Mouse (Mus musculus): ENCODE data around the gene Sorcs2. TPM values are rescaled to one million over a fixed set of nuclear protein-coding genes. Genes with fewer than 3 reads are reported as not detected.
"Not testable (repeated sequence)": the region's sequence is repeated elsewhere in the genome, so short reads cannot be mapped to it uniquely, and the experiment has no call there.

The Sorcs2 gene
- total RNA-seq, 2 experiments from 2014 or later = 8.2 to 11.0 TPM

DNA sequence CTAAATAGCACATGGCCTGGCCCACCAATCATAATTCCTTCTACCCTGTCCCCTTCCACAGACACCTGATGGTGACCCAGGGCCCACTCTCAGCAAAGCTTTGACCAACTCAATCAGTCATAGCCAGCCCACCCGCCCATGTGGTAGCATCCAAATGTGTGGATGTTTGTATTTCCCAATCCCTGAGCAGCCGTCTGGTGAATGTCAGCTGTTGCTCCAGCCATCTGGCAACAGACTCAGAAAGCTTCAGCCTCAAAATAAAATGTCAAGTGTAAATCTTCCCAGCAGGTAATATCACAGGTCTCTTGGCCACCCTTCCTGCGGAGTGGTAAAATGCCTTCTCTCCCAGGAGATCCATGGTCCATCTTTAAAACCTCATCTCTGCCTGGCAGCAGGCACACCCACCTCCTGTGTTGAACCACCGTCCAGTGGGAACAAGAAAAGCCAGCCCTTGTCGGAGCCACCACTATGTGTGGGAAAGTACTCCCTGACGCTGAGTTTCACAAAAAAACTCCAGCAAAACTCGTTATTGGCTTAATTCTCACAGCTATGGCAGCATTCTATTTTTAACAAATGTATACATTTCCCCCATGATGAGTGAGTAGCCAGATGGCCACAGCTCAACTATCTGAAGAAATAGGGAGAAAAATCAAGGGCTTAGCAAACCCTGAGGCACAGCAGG is 93.5 kb downstream of the Sorcs2 start:
- DNase-seq = peak in 1 of 2 experiments; percentile 11

DNA sequence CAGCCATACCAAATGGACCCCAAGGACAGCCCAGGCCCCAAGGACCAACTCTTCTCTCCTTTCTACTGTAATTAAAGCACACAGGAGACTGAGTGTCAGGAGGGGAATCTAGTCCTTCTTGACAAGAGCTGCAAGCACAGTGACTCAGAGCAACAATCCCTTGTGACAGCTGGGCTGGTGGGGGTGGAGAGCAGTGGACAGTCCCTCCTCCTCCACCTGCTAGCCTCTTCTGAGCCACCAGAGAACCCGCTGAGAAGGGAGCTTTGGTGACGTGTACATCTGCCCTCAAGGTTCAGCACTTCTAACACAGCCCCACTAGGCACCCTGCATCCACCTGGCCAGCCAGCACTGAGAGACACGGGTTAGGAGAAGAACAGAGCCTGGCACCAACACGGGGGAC is 96.8 kb downstream of the Sorcs2 start:
- DNase-seq = no peak

DNA sequence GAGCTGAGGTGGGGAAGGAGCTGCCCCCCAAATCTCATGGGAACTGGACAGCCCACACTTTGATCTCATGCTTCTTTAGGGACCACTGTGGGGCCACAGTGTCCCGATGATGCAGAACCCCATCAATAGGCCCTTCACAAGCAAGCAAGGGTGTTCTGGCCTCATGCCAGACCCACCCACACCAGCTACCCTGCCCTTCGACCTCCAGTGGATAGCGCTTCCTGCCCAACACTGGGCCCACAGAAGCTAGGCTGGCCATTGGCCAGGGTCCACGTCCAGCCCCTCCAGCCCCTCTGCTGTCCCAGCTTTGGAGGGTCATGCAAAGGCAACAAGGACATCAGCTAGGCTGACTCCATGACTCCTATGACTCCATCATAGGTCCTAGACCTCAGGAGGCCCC is 99.9 kb downstream of the Sorcs2 start:
- DNase-seq = no peak

DNA sequence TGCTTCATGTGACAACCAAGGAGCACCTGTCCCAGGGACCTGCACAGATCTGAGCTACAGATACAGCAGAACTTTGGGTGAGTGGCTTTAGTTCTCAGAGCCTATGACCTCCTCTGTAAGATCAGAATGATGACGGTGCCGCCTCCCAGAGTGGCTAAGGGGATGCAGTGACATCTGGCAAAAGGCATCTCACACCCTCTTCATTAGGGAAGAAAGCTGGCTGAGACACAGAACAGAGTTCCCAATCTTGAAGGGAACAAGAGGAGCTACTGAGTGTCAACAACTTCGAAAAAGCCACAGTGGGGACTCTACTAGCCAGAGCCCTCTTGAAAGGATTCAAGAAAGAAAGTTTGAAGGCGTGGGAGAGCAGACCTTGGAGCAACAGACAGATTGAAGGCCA is 100.7 kb downstream of the Sorcs2 start:
- no peak for DNase-seq

DNA sequence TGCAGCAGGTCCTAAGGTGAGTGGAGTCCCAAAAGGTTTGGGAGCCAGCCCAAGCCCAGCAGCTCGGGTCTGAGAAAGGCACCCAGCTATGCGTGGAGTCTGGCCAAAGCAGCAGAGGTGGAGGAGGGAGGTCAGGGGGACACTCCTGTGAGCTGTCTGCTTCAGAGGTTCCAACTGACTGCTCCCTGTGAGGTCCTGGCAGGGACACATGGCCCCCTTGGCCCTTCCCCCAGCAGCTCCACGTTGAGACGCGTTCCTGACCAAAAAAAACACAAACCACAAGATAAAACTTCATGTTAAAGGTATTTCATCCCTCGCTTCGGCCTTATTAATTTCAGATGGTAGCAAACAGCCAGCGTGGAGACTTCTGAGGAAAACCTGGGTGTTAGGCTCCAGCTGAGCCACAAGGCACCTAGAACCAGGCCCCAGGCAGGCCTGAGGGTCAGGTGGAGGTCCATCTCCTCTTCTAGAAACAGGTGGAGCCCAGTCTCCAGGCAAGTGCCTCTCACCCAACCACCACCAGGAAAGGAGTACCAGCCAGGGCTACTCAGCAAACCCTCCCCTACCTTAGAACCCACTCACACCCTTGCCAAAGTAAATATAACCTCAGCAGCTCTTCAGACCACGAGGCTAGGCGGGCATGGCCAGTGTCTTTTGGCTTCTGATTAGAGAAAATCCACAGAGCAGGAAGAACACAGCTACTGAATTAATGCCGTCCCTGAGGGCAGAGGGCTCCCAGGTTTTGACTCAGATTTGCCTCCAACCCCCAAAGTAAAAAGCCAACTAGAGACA is 104.6 kb downstream of the Sorcs2 start:
- peak; percentile 23 to 27 for DNase-seq

DNA sequence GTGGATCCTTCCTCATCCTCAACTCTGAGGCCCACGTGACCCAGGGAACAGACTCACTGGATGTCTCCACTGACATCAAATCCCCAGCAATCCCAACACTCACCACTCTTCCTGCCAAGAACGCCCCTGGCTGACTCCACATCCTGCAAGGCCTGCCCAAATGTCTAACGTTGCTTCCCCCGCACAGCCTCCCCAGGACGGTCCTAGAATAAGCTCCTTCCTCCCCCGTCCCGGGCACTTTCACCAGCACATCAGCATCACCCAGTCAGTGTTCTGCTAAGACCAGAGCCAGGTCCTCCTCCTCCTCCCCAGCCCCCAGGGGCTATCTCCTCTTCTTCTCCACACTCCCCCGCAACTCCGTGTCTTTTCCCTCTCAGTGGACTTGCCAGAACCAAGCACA is 105.6 kb downstream of the Sorcs2 start:
- DNase-seq = peak; percentile 28 to 48

DNA sequence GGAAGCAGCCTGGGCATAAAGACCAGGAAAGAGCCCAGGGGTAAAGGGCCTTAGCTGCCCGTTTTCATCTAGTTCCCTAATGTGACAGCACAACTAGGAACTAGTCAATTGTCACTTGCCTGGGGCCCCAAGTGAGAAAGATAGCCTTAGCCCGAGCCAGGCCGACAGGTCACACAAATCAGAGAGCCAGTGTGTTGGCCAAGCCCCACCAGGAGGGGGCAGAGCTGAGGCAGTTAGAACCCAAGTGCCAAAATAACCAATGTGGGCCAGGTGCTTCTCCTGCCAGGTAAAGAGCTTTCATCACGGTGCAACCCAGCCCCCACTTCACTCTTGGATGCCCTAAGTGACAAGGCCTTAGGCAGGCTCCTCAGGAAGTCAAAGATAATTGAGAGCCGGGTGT is 106.7 kb downstream of the Sorcs2 start:
- DNase-seq = peak in 1 of 2 experiments; percentile 34

DNA sequence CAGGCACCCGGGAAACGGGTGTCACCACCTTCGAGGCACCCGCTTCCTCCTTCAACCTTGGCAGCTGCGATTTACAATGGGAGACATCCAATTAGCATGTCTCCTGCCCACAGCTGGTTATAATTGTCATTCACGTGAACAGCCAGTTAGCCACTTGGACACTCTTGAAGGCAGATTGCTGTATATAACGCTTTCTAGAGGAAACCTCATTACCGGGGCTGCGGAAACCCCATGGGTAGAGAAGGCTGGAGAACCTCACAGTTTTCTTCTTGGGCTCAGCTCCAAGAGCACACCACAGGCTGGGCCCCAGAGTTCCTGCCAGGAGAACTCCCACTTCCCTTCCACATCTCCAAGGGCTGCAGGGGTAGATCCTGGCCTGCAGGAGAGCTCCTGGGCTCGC is 112.5 kb downstream of the Sorcs2 start:
- peak in 1 of 2 experiments; percentile 14 for DNase-seq

DNA sequence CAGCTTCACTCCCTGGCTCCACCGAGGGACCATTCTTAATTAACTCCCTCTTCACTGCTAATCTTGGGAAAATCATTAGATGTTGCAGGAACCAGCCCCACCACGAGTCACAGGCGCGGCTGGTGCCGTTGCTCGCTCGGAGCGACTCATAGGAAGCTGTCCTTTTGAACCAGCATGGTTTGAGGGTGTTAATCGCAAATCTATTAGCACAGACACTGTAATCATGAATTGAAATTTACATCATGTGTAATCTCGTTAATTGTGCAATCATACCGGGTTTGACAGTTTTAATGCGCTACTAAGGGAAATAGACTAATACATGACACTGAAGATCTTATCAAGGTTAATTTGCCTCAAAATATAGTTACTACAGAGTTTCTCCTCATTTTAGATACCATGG is 118.0 kb downstream of the Sorcs2 start:
- no peak for DNase-seq

DNA sequence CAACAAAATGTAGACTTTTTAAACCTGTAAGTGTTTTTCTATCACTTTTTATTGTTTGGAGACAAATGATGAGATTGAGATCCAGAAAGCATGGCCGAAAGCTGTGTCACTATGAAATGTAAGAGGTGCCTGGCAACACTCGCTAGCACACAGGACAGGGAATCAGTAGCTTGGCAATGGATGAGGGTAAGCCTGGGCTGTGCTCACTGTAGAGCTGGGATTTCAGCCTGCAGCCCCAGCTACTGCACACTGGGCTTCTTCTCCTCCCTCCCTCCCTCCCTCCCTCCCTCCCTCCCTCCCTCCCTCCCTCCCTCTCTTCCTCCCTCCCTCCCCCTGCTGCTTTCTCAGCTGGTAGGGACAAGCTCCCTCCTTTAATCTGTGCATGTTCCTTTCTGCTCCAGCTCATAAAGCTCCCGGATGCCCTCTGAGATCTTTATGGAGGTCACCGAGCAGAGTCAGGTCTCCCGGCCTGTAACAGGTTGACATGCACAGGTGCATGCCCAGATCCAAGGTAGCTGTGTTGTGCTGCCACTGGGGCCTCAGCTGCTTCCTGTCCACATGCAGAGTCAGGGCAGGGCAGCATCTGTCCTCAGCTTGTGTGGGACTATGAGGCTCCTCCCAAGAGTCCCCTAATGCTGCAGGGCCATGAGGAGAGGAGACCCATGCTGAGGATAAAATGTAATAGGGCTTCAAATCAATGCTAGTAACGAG is 123.1 kb downstream of the Sorcs2 start:
- DNase-seq = no peak

DNA sequence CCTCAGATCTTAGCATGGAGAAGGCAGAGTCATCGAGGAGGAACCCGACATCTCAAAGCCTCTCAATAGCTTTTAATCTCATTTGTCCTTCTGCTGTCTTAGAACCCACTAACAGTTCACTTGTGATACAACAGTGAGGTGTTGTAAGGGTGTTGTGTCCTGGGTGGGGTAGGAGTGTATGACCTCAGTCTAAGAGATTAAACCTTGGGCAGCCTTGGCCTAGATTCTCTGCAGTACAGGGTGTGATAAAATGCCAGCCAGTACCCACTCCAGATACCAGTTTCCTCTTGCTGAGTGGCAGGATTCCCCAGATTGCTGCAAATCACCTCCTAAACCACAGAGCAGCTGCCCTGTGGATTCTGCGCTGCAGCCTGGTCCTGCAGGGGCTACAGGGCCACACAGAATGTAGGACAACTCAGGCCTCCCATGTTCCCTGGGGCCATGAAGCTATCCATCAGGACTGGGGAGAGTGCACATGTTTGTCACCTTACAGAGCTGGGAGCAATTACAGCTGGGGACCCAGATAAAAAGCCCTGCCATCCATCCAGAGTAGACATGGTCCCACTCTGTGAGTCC is 130.7 kb downstream of the Sorcs2 start:
- DNase-seq = no peak

DNA sequence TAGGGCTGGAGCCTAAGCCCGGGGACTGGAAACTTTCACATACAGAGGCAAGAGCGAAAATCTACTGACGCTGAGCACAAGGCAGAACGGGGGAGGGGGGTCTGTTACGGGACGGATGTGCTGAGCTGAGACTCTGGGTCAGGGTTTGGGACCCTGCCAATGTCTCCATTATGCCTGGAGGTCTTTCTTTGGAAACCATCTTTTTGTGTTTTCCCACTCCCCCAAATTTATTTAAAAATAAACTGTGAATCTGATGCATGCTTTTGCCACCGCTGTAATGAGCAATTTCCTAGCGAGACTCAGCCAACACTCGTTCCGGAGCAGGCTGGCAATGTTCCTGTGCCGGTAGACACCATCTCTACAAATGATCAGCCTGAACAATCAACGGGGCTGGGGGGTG is 137.1 kb downstream of the Sorcs2 start:
- no peak for DNase-seq

DNA sequence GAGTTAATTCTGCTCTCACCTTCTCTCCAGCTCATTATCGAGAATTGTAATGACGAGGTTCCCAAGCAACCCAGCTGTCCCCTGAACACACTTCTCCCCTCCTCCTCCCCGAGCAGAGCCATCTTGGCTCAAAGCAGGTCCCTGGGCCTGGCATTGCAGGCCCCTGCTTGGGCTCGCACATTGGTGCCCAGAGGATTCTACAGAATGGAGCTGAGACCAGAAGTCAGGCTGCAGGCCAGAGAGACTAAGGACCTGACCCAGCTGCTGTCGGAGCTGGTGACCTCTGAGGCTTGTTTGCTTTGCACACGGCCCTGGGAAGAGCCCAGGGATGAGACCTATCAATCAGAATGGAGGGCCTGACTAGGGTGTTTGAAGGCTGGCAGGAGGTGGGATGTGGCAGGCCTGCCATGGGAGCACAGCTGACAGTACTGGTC is 138.2 kb downstream of the Sorcs2 start:
- DNase-seq = no peak

DNA sequence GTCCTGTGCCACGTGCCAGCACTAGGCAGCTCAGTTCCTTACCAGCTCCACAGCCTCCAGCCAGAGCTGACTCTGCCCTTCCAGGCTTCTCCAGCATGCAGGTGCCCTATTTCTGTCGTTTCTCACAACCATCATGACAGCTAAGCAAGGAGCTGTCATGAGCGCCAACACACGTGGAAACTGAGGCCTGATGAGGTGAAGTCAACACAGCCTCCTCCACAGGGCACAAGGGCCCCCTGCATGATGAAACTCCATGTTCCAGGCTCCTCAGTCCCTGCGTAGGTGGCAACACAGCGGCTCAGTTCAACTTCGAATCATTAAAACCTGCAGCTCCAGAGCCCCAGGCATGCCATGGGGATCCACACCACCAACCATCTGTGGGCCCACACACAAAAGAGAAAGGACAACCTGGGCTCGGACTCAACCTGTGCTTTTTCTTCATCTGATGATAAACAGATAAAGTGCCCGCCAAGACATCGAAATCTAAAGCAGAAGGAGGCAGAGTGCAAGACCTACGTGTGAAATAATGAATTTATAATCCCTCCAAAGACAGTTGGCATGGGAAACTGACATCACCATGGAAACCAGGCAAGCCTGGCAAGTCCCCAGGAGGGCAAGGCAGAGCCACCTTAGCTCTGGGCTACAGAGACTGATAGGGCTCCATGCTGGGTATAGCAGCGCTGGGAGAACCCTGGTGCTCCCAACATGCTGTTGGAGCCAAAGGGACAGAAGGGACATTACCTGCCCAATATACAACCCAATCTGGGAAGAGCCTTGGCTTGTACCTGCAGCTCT is 139.4 kb downstream of the Sorcs2 start:
- DNase-seq = no peak

DNA sequence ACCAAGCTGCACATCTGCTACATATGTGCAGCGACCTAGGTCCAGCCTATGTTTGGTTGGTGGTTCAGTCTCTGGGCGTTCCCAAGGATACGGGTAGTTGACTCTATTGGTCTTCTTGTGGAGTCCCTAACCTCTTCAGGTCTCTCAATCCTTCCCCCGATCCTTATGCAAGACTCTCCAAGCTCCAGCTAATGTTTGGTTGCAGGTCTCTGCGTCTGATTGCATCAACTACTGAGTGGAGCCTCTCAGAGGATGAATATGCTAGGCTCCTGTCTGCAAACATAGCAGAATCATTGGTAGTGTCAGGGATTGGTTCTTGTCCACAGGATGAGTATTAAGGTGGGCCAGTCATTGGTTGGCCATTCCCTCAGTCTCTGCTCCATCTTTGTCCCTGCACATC is 140.9 kb downstream of the Sorcs2 start:
- no peak for DNase-seq

DNA sequence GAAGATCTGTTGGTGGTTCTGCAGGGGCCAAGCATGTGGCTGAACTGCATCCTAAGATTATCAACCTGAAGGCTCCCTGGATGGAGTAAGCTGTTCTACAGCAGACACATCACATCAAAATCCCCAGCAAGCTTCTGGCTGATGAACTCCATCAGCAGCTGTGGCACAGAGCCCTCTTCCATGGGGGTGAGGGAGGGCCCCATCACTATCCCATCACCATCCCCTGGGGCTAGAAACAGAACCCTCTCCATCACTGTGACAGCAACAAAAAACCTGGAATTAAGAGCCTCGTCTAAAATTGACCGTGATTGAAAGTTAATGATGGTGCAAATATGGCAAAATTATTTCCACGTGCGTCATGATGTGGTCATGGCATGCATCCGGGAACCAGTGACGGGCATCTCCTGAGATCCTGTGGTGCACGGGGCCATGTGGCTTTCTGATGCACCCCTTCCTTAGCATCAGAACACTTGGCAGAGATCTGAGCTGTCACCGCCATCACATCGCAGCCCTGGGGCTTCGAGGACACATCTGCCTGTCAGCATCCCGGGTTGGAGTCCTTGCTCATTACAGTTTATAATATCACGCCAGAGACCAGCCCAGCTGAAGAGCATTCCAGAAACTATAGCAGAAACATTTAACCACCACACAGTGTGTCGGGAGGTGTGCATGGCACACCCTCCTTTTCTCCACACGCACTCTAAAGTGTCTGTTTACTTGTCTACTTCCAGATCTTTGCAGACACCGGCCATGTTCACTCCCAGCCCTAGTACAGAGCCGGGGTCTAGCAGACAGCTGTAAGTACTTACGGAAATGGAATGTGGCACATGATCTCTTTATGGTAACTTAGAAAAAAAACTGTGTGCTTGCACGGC is 143.1 kb downstream of the Sorcs2 start:
- no peak for DNase-seq

DNA sequence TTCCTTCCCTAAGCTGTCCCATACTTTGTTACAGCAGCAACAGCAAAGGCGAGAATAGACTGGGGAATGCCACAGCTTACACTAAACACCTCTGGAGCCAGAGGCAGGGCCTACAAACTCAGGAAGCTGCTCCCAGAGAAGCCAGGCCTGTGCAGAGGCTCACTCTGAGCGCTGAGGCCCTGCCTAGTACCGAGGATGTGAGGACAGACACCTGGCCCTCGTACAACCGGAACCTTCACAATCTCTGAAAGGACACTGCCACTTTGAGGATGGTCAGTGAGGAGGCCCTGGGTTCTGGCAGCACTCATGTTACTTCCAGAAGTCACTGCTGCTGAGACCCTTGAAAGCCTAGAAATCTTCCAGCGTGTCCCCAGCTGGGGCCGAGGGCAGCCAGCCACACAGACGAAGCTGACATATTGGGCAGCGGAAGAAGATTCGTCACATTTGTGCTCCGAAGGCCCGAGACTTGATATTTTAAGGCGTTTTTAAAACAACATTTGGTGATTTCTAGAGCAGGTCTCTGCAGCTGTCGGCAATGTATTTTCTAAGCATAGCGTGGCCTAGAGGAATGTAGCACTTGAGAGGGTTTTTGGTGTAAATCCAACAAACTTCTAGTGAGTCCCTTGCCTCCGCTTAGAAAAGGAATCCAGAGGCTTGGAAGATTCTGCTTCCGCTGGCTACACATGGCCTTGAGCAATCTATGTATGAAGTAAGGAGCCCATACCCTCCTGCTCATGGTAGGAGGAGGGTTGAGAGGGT is 145.0 kb downstream of the Sorcs2 start:
- DNase-seq = peak in 1 of 2 experiments; percentile 14

DNA sequence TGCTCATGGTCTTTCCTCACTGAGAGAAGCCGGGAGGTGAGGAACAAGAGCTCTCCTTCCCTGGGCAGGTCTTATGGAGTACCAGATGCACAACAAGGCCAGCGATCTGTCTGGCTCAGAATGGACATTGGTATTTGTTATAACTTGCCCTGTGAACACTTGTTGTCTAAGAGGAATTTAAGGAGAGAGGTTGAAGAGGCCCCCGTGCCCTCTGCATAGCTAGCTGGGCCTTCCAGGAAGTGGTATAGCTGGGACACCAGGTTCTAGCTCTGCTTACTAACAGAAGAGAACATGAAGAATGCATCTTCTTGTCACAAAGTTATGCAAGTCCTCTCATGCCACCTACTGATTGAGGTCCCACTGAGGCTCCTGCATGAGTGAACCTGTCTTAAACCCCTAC is 149.9 kb downstream of the Sorcs2 start:
- DNase-seq = no peak

DNA sequence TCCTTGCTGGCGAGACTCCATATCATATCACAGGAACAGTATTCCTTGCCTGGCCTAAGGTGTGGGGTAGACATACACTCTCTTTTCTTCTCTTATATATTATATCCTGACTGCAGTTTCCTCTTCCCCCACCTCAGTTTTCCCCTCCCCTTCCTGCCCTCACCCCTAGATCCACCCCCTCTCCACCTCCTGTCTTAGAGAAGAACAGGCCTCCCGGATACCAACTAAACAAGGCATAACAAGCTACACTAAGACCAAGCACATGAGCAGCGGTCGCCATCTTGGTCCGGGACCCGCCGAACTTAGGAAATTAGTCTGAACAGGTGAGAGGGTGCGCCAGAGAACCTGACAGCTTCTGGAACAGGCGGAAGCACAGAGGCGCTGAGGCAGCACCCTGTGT is 160.4 kb downstream of the Sorcs2 start:
- DNase-seq = not testable (repeated sequence)

DNA sequence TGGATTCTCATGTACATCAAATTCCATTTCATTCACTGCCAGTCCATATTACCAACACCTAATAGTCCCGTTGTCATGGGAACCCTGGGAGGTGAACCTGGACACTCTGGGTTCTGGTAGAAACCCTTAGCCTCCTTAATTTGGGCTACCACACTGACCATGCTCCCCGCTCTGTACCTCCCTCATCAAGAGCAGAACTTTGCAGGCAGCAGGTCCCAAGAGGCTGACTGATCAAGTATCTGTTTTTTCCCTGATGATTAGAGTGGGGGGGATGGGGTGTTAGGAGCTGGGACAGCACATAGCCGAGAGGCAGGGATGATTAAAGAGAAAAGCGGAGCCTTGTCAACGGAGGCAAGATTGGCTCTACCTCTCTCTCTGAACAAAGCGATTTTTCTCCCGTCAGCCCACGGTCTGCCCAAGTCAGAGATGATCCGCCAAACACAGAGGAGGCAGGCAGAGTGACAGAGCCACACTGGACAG is 167.6 kb downstream of the Sorcs2 start:
- no peak for DNase-seq

All from heart, adult 18-20 months (tissue).